Mouse (Mus musculus): ENCODE measurements around the gene Rpl18.

GRCm38 (mm10) chr7:45744387-45744786 is 29.1 kb downstream of the Rpl18 start:
- TF ChIP-seq CTCF (IDR thresholded peaks at IDR 0.05; ENCODE audit: borderline replicate concordance, insufficient read depth, low read length), result no peak
- no peak for TF ChIP-seq POLR2A (IDR thresholded peaks at IDR 0.05; ENCODE audit: low read depth, low read length)

All from embryonic fibroblast, embryonic 13.5 days (primary cell).